Mouse (Mus musculus): ENCODE measurements around the gene Map3k9.
A peak's percentile ranks its signal among the peaks of the same experiment; 100 is the strongest.

Map3k9 gene

DNA sequence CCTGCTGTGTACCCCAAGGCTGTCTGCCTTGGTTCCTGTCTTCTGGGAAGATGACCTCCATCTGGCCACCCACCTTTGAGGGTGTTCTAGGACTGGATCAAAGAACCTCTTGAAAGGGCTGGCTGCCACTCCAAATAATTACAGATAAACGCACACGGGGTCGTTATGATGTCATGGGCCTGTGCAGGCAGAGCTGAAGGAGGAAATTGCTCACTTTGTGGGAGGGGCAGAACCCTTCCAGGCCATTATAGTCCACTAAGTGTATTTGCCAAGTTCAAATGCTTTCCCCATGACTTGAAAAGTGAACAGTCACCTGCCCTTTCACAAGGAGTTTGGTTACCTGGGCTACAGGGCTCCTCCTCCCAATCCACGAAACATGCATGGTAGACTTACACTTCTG is 83.0 kb downstream of the Map3k9 start:
- DNase-seq: no peak

DNA sequence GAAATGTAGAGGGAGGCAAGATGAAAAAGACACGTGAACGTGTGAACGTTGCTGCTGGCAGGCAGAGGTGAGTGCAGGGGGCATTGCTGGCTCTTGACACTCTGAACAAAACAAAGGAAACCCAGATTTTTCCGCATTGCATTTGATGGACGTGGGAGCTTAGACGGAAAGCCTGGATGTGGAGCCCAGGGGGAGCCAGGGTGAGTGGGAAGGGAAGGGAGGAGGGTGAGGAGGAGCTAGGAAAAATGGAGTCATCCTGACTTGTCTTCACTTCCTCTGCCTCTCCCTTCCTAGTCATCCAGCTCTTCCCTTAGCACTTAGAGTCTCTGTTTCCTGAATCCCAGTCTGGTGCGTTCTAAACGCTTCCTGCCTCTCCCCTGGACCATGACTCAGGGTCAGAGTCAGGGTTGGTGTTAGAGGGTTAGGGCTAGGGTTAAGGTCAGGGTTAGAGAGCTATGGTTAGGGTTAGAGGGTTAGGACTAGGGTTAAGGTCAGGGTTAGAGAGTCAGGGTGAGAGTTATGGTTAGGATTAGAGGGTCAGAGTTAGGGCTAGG is 89.7 kb downstream of the Map3k9 start:
- peak; percentile 19 for DNase-seq

DNA sequence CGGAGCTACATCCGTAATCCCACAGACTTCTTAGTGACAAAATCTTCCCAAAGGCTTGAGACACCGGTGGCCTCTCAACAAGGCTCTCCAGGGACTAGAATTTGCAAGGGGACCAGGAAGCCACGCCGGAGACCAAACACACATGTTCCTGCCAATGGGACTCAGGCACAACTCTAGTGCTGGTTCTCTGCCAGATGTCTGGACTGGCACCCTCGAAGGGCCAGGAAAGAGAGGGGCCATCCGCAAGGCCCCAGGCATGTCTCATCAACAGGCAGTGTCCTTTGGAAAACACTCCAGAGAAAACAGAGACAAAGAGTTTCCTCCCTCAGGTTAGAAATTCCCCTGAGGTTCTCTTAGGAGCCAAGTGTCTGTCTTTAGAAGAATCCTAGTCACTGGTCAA is 90.2 kb downstream of the Map3k9 start:
- no peak for DNase-seq

DNA sequence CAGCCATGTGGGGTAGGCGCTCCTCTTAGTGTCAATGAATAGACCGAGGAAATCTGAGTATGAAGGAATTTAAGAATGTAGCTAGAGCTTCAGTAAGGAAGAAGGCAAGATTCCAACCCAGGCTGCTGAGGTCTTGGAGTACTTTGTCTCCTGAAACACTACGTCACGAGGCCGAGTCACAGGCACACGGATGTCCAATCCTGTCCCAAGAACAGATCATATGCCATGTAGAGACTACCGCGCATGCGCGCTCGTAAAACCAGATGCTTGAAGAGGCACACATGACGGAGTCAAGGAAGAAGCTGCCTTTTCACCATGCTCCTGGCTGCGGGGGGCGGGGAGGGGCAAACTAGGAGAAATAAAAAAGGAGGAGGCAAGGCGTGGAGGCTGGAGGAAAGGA is 90.9 kb downstream of the Map3k9 start:
- DNase-seq: no peak

DNA sequence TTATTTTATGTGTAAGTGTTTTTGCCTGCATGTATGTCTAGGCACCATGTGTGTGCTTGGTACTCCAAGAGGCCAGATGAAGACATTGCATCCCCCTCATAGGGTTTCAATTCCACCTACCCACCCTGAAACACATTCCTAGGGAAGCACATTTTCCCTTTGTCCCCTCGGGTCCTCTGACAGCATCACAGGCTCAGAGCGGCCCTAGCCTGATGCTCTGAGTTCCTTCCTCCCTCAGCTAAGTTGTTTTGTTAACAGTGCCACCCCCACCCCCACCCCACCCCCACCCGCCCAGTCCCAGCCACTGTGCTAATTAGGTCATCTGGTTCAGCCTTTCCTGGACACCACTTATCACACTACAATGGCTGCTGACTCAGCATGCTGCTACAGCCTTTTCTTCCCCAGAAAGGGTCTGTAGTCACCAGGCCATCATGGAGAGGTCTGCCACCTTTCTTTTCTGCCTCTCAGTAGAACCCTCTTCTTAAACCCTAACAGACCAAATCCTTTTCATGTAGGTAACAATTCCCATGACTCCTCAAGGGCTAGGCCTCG is 91.4 kb downstream of the Map3k9 start:
- DNase-seq: no peak

DNA sequence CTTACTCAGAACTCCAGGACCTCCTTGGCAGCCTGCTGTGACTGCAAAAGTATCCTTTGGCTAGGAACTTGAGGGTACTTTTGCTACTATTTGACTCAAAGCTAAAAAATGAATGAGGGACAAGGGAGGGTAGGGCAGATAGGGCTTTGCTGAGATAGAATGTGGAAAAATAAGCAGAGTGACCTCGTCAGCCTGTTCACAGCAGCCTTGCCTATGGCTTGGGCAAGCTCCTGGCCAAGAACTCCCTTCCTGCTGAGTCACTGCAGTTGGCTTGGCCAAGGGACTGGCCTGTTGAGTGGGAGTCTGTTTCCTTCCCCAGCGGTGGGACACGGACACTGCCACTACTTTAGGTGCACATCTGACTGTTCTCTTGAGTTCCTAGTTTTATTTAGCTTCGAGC is 92.4 kb downstream of the Map3k9 start:
- DNase-seq: no peak

DNA sequence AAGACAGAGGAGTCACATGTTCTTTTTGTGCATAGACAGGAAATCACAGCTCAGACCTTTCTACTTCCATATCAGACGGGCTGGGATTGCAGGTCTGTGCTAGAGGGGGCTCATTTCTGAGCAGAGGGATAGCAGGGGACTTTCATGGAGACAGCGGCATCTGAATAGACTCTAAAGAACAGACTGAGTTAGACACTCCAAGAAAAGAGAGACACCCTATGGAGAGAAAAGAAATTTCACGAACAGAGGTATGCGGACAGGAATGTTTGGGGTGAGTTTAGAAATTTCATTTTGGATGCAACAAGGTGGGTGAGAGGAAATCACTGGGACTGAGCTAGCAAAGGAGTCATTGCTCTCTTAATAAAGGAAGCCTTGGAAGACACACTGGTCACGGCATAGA is 93.1 kb downstream of the Map3k9 start:
- DNase-seq: no peak

DNA sequence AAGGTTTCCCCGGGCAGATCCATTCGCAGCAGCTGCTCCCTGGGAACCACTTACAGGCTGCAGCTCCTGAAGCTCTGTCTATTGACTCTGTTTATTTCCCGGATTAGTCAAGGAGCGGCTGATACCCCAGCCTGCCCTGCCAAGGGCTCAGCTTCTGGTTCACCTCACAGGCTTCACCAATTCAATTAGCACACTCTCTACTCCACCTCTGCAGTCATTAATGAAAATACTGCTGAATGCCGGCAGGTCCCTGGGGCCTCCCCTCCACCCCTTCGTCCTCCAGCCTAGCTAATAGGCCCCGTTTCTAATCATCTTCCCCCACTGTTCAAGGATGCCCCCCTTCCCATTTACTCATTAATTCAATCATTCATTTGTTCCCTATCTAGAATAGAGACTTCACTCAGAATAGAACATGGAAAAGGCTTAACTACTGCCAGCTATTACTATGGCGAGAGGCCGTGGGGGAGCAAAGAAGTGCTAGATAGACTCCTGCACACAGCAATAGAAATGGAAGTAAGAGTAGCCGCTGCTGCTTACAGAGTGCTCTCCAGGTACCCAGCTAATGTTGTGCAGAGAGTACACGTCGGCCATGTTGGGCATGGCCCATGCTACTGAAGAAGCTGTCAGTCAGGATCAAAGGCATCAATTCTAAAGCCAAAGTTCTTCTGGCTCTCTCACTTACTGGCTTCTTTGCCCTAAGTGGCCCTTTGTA is 94.4 kb downstream of the Map3k9 start:
- peak; percentile 9 for DNase-seq

DNA sequence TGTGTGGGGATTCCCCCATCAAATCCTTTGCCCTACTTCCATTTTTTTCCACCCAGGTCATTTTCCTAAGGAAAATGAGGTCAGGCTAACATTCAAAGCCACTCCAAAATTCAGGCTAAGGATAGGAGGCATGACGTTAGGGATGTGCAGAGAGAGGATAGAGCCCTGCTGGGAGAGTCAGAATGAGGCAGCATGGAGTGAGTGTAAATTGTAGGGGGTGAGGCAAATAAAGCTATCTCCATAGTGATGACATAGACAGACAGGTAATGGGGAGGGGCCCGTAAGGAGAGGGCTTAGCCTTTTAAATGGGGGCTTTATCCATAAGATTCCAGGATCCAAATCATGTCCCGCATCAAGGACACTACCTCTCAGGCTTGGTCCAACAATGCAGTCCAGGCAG is 95.0 kb downstream of the Map3k9 start:
- no peak for DNase-seq

DNA sequence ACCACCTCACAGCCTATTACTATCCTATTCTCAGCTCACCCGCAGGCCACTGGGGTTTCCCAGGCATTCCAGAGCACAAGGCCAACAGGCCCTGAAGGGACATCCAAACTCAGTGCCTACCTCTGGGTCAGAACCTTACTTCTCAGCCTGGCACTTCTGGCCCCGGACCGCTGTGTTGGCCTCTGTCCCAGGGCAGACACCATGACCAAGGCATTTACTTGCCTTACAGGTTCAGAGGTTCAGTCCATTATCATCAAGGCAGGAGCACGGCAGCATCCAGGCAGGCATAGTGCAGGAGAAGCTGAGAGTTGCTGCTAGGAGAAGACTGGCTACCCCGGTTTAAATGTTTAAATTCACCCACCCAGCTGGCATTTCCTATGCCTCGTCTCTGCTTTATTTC is 96.9 kb downstream of the Map3k9 start:
- DNase-seq: no peak

DNA sequence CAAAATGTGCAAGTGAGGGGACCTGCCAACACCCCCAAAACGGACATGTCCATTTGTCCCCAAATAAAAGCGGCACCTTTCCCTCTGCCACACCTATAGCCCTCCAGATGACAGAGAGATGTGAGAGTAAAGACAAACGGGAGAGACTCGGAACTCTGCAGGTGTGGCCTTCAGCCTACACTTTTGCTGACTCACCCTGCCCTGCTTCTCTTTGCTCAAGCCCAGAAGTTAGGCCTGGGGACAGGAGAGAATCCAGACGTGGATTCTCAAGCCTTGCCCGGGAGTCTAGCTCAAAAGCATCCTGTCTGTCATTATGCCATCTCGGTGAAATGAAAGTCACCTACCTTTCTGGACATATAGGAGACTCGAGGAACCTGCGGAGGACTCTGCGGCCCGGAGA is 97.6 kb downstream of the Map3k9 start:
- DNase-seq: no peak

DNA sequence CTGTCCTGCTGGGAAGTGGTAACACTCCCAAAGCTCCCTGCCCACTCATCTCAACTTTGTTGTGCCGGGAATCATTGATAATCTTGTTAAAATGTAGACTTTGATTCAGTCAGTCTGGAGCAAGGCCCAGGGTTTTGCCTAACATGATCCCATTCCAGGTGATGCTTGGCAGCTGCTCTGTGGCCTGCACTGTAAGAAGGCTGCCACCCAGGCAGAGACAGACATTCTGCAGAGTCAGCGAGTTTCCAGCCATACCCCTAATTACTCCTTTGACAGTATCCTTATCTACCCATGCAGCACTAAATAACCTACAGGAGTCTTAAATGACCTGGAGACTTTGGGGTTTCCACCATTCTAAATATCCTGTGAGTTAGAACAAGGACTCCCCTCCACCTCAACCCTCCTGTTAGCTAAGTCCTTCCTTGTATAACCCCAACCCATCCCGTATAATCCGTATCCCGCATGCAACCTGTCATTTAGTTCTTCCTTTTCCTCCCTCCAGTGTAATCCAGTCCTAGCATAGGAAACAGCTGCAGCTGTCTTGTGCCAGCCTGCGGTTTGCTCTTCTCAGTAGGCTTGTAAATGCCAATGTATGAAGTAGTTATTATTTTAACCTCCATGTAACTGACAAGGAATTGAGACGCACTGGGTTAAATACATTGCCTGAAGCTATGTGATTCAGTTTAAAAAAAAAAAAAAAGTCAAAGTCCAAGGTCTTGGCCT is 101.0 kb downstream of the Map3k9 start:
- DNase-seq: no peak

DNA sequence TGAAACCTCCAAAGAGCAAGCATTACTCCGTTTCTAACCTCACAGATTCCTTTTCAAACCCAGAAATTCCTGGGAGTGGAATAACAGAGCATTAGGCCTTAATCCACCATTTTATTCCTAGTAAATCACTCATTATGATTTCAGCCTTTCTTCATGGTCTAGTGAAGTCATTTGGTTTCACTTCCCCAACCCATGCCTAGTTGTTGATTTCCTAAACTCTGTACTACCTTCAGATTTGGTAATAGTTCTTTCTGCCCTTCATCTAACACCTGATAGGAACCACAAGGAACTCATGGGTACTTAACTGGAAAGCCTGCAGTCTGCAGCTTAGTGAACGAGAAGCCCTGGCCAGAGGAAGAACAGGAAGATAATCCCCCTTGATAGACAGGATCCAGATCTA is 105.4 kb downstream of the Map3k9 start:
- no peak for DNase-seq

Measured in embryo, embryonic 11 days (tissue).